ENCODE assay signal across 9 mouse cellular contexts in the genomic region with DNA sequence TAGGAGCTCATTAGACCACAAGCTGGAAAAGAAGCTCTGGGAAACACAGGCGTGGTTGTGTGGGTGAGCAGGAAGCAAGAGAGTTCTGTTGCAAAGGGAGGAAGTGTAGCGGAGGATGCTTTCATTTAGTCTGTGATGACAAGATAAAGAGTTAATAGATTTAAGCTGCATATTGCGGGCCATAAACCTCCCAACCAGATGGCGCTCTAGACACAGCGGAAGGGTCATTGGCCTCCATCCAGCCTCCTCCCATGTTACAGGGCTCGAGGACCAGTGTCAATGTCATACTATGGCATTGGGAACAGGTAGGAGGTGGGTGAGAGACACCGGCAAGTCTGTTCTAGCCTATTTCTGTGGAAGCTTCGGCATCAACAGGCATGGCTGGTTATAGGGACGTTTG.
DNase-seq lines count a peak whose midpoint lies in the region; ATAC-seq and TF ChIP-seq lines count a peak whose summit lies in the region.
"Had no signal": no experiment of that assay in that cellular context is flagged by ENCODE, and none has a peak within 500 bp of the region (broad histone marks: within the 10 kb centered on the region; RNA-seq: fewer than 3 reads in every experiment).

No protein-coding gene starts in this region.

- 41% methylated on average over 9 of the region's 9 CpGs for WGBS in heart, adult 2 months
- WGBS in heart, embryonic 12.5 days = 57% methylated on average over 9 of the region's 9 CpGs
- 39% methylated on average over 9 of the region's 9 CpGs for WGBS in lung, adult 2 months
- 70% methylated on average over 9 of the region's 9 CpGs for WGBS in forebrain, embryonic 10.5 days

- ATAC-seq in heart, embryonic 12.5 days (ENCODE audit: insufficient number of reproducible peaks, low FRiP score) = no peak

- H3K9ac ChIP-seq in heart, adult 2 months (ENCODE audit: low read depth, low read length) = no peak overlapping the region
- no peak overlapping the region for H3K9ac ChIP-seq in heart, embryonic 12.5 days
- H3K9ac ChIP-seq: embryonic facial prominence, embryonic 15.5 days had no signal

- H3K27me3 ChIP-seq in heart, adult 2 months (ENCODE audit: control insufficient read depth, insufficient read depth, low read length) = no peaks in the 10 kb centered on the region
- H3K27me3 ChIP-seq in heart, embryonic 12.5 days (replicated peaks) = no peaks in the 10 kb centered on the region
- no peaks in the 10 kb centered on the region for H3K27me3 ChIP-seq in forebrain, embryonic 10.5 days (ENCODE audit: poor library complexity, severe bottlenecking)
- H3K27me3 ChIP-seq: embryonic facial prominence, embryonic 15.5 days had no signal

- H3K9me3 ChIP-seq in heart, embryonic 12.5 days (replicated peaks) = no peaks in the 10 kb centered on the region
- no peaks in the 10 kb centered on the region for H3K9me3 ChIP-seq in forebrain, embryonic 10.5 days
- H3K9me3 ChIP-seq: embryonic facial prominence, embryonic 15.5 days had no signal

- H3K4me2 ChIP-seq in heart, embryonic 12.5 days = no peak overlapping the region
- H3K4me2 ChIP-seq: embryonic facial prominence, embryonic 15.5 days had no signal

- H3K79me2 ChIP-seq in heart, adult 2 months (replicated peaks; ENCODE audit: control insufficient read depth, insufficient read depth, low read length) = no peaks in the 10 kb centered on the region

- no peak for TF ChIP-seq EP300 in heart, adult 2 months (IDR thresholded peaks at IDR 0.05; ENCODE audit: insufficient read depth, low read depth, low read length)

- no peak overlapping the region for H3K4me3 ChIP-seq in heart, adult 2 months
- no peak overlapping the region for H3K4me3 ChIP-seq in heart, embryonic 12.5 days
- H3K4me3 ChIP-seq in lung, adult 2 months (replicated peaks; ENCODE audit: extremely low read depth, low read depth, low read length) = no peak overlapping the region
- H3K4me3 ChIP-seq in forebrain, embryonic 10.5 days = no peak overlapping the region
- H3K4me3 ChIP-seq: embryonic facial prominence, embryonic 15.5 days had no signal

- intact Hi-C loops in heart, adult 2 months (cut with DNase I) = no loop called here

- peak; percentile 26; the same call in 1 of the 2 replicates for TF ChIP-seq CTCF in heart, adult 2 months (IDR thresholded peaks at IDR 0.05)
- 0 out of 2 replicates have a peak, but pooled peaks have one; percentile 1 for TF ChIP-seq CTCF in lung, adult 2 months (IDR thresholded peaks at IDR 0.05; ENCODE audit: insufficient read depth, low read length)

- no peaks in the 10 kb centered on the region for H3K36me3 ChIP-seq in heart, adult 2 months (ENCODE audit: control insufficient read depth, insufficient read depth, low read length)
- H3K36me3 ChIP-seq in heart, embryonic 12.5 days = no peaks in the 10 kb centered on the region
- no peaks in the 10 kb centered on the region for H3K36me3 ChIP-seq in forebrain, embryonic 10.5 days (replicated peaks)
- H3K36me3 ChIP-seq: embryonic facial prominence, embryonic 15.5 days had no signal

- DNase-seq in heart, adult 2 months = no peak
- no peak for DNase-seq in lung, adult 2 months
- DNase-seq in lung, postnatal 25 days (ENCODE audit: low spot score) = no peak
- DNase-seq in adrenal gland, postnatal 14 days = peak; percentile 72
- peak; percentile 49 for DNase-seq in lung, postnatal 14 days
- no peak for DNase-seq in spleen, adult 12 weeks (ENCODE audit: low spot score)
- no peak for DNase-seq in forebrain, embryonic 10.5 days (ENCODE audit: extremely low spot score, low spot score)

- no peak overlapping the region for H3K27ac ChIP-seq in heart, adult 2 months
- H3K27ac ChIP-seq in heart, embryonic 12.5 days (ENCODE audit: poor library complexity, severe bottlenecking) = no peak overlapping the region
- no peak overlapping the region for H3K27ac ChIP-seq in forebrain, embryonic 10.5 days
- H3K27ac ChIP-seq: embryonic facial prominence, embryonic 15.5 days had no signal

- TF ChIP-seq POLR2A in heart, adult 2 months (IDR thresholded peaks at IDR 0.05; ENCODE audit: insufficient read depth, low read depth, low read length) = no peak
- no peak for TF ChIP-seq POLR2A in lung, adult 2 months (IDR thresholded peaks at IDR 0.05; ENCODE audit: borderline replicate concordance, extremely low read depth, low read depth, low read length)

- no peaks in the 10 kb centered on the region for H3K4me1 ChIP-seq in heart, adult 2 months (ENCODE audit: control insufficient read depth, insufficient read depth, low read length)
- peaks cover 7% of the 10 kb centered on the region for H3K4me1 ChIP-seq in heart, embryonic 12.5 days (replicated peaks)
- no peaks in the 10 kb centered on the region for H3K4me1 ChIP-seq in lung, adult 2 months (ENCODE audit: control insufficient read depth, insufficient read depth, low read length)
- H3K4me1 ChIP-seq in forebrain, embryonic 10.5 days = 0 out of 2 replicates have a peak, but pooled peaks cover 7% of the 10 kb centered on the region

Comparison
In these comparisons a context has a peak if more than half of its experiments do, and no peak if none do; other contexts are left out.
1. DNase-seq: peak in adrenal gland, postnatal 14 days (single experiment) and lung, postnatal 14 days (single experiment); none in heart, adult 2 months (0 of 2), lung, adult 2 months (single experiment), lung, postnatal 25 days (single experiment), spleen, adult 12 weeks (single experiment) and forebrain, embryonic 10.5 days (single experiment).